Mouse (Mus musculus) hindbrain, embryonic 15.5 days (tissue): ENCODE results near the gene March9. TPM values are rescaled to one million over a fixed set of nuclear protein-coding genes. Genes with fewer than 3 reads are reported as not detected.

Source experiments
- polyA plus RNA-seq: library from polyadenylated mRNA; unstranded; fragments of >200 nt; fragmentation: Nextera tagmentation; extraction: Ambion mirVana; gene quantifications from 2 replicates; pipeline ENCODE4 v1.2.1, GENCODE M21; 2015

The March9 gene
- polyA plus RNA-seq, 1 experiment from 2014 or later: 8.4 TPM

Other genes with a start within 250 kb of the March9 start
- 14.0 and 15.4 TPM in 2 replicates for gene Atp23, start 158.8 kb downstream of the March9 start, polyA plus RNA-seq
- gene Ctdsp2, start 81.5 kb downstream of the March9 start, polyA plus RNA-seq: 19.0 and 19.4 TPM in 2 replicates
- gene Avil, start 59.5 kb downstream of the March9 start, polyA plus RNA-seq: 4.2 and 11.6 TPM in 2 replicates
- 61.6 and 64.7 TPM in 2 replicates for gene Tsfm, start 29.3 kb downstream of the March9 start, polyA plus RNA-seq
- 22.8 and 25.1 TPM in 2 replicates for gene Mettl1, start 18.8 kb downstream of the March9 start, polyA plus RNA-seq
- 0.14 and 0.22 TPM in 2 replicates for gene Eef1akmt3, start 18.7 kb downstream of the March9 start, polyA plus RNA-seq
- gene Cyp27b1, start 11.9 kb downstream of the March9 start, polyA plus RNA-seq: 0.21 and 0.26 TPM in 2 replicates
- gene Cdk4, start 3.4 kb upstream of the March9 start, polyA plus RNA-seq: 743 and 831 TPM in 2 replicates
- 120 and 123 TPM in 2 replicates for gene Tspan31, start 10.1 kb upstream of the March9 start, polyA plus RNA-seq
- gene Agap2, start 15.1 kb upstream of the March9 start, polyA plus RNA-seq: 4.0 and 4.9 TPM in 2 replicates
- gene Os9, start 60.9 kb upstream of the March9 start, polyA plus RNA-seq: 125 and 130 TPM in 2 replicates
- 54.0 and 74.6 TPM in 2 replicates for gene B4galnt1, start 105.0 kb upstream of the March9 start, polyA plus RNA-seq
- 0.91 and 1.0 TPM in 2 replicates for gene Slc26a10, start 120.5 kb upstream of the March9 start, polyA plus RNA-seq
- 27.3 and 30.3 TPM in 2 replicates for gene Arhgef25, start 129.9 kb upstream of the March9 start, polyA plus RNA-seq
- gene Dtx3, start 135.5 kb upstream of the March9 start, polyA plus RNA-seq: 240 and 266 TPM in 2 replicates
- gene Pip4k2c, start 151.4 kb upstream of the March9 start, polyA plus RNA-seq: 19.1 and 19.6 TPM in 2 replicates
- gene Kif5a, start 203.2 kb upstream of the March9 start, polyA plus RNA-seq: 110 and 114 TPM in 2 replicates
- gene Dctn2, start 206.2 kb upstream of the March9 start, polyA plus RNA-seq: 336 and 350 TPM in 2 replicates
- gene Mbd6, start 228.8 kb upstream of the March9 start, polyA plus RNA-seq: 16.1 and 17.5 TPM in 2 replicates